12 mouse cellular contexts compared by ENCODE assay signal in genomic region chr6:86578396-86578795, GRCm38 (mm10). TPM values are rescaled to one million over a fixed set of nuclear protein-coding genes. Genes with fewer than 3 reads are reported as not detected.
DNase-seq lines count a peak whose midpoint lies in the region; ATAC-seq and TF ChIP-seq lines count a peak whose summit lies in the region.
"Had no signal": no experiment of that assay in that cellular context is flagged by ENCODE, and none has a peak within 500 bp of the region (broad histone marks: within the 10 kb centered on the region; RNA-seq: fewer than 3 reads in every experiment).

No protein-coding gene starts in this region.

- ATAC-seq in hindbrain, postnatal 0 days: no peak
- no peak for ATAC-seq in hindbrain, embryonic 11.5 days (ENCODE audit: low FRiP score)
- ATAC-seq: intestine, postnatal 0 days; midbrain, embryonic 16.5 days had no signal

- H3K9ac ChIP-seq in hindbrain, postnatal 0 days (replicated peaks; ENCODE audit: low read length): no peak overlapping the region
- no peak overlapping the region for H3K9ac ChIP-seq in hindbrain, embryonic 11.5 days (ENCODE audit: low read depth, low read length)
- H3K9ac ChIP-seq: heart, embryonic 12.5 days; limb, embryonic 13.5 days had no signal

- WGBS in hindbrain, postnatal 0 days: 46% methylated on average over 2 of the region's 2 CpGs
- 90% methylated on average over 2 of the region's 2 CpGs for WGBS in hindbrain, embryonic 11.5 days

- peak overlapping the region; percentile 84; the same call in 1 of the 2 replicates for H3K27ac ChIP-seq in hindbrain, postnatal 0 days
- H3K27ac ChIP-seq in hindbrain, embryonic 11.5 days (ENCODE audit: low read depth, low read length): no peak overlapping the region
- H3K27ac ChIP-seq: forebrain, embryonic 10.5 days; limb, embryonic 13.5 days had no signal

- no peaks in the 10 kb centered on the region for H3K27me3 ChIP-seq in hindbrain, postnatal 0 days (ENCODE audit: insufficient read depth, low read length)
- H3K27me3 ChIP-seq in hindbrain, embryonic 11.5 days (ENCODE audit: control insufficient read depth, insufficient read depth, low read length): no peaks in the 10 kb centered on the region
- H3K27me3 ChIP-seq: heart, embryonic 12.5 days; limb, embryonic 13.5 days had no signal

- no peak overlapping the region for H3K4me3 ChIP-seq in hindbrain, postnatal 0 days (ENCODE audit: low read length)
- H3K4me3 ChIP-seq in hindbrain, embryonic 11.5 days (ENCODE audit: low read depth, low read length): no peak overlapping the region
- H3K4me3 ChIP-seq: forebrain, embryonic 10.5 days; heart, embryonic 12.5 days; limb, embryonic 13.5 days had no signal

- no peaks in the 10 kb centered on the region for H3K4me1 ChIP-seq in hindbrain, postnatal 0 days (ENCODE audit: insufficient read depth, low read length)
- H3K4me1 ChIP-seq in hindbrain, embryonic 11.5 days (replicated peaks; ENCODE audit: control insufficient read depth, insufficient read depth, low read length): no peaks in the 10 kb centered on the region

- H3K9me3 ChIP-seq in hindbrain, postnatal 0 days (ENCODE audit: low read length): no peaks in the 10 kb centered on the region
- H3K9me3 ChIP-seq in hindbrain, embryonic 11.5 days (ENCODE audit: control insufficient read depth, low read length): no peaks in the 10 kb centered on the region
- H3K9me3 ChIP-seq: forebrain, embryonic 10.5 days; heart, embryonic 12.5 days; limb, embryonic 13.5 days had no signal

- TF ChIP-seq CTCF in hindbrain, postnatal 0 days (IDR thresholded peaks at IDR 0.05; ENCODE audit: low read depth): no peak

- DNase-seq in hindbrain, postnatal 0 days (ENCODE audit: low spot score): no peak
- DNase-seq in hindbrain, embryonic 11.5 days (ENCODE audit: low spot score): no peak
- peak; percentile 30 for DNase-seq in adrenal gland, postnatal 25 days
- peak; percentile 50 for DNase-seq in gastrocnemius, postnatal 25 days
- peak; percentile 56 for DNase-seq in lung, postnatal 14 days
- no peak for DNase-seq in thymus, postnatal 36 days
- DNase-seq in urinary bladder, postnatal 25 days (ENCODE audit: low spot score): no peak

- no peaks in the 10 kb centered on the region for H3K36me3 ChIP-seq in hindbrain, postnatal 0 days (ENCODE audit: insufficient read depth, low read length)
- H3K36me3 ChIP-seq in hindbrain, embryonic 11.5 days (ENCODE audit: control insufficient read depth, insufficient read depth, low read length): no peaks in the 10 kb centered on the region
- H3K36me3 ChIP-seq: forebrain, embryonic 10.5 days; heart, embryonic 12.5 days; limb, embryonic 13.5 days had no signal

- H3K4me2 ChIP-seq in hindbrain, postnatal 0 days (ENCODE audit: low read depth, low read length): no peak overlapping the region
- no peak overlapping the region for H3K4me2 ChIP-seq in hindbrain, embryonic 11.5 days (replicated peaks; ENCODE audit: low read depth, low read length)
- H3K4me2 ChIP-seq: heart, embryonic 12.5 days; limb, embryonic 13.5 days had no signal

RNA-seq across cellular contexts. Expression of gene Asprv1, which starts 49.6 kb away (rescaled TPM):
- total RNA-seq in hindbrain, postnatal 0 days (2014; rRNA removed): 0.22 and 0.73 TPM in 2 replicates
- 0.99 and 1.0 TPM in 2 replicates for polyA plus RNA-seq in hindbrain, postnatal 0 days (2015; fragmentation: Nextera tagmentation; extraction: Ambion mirVana)
- polyA plus RNA-seq in hindbrain, embryonic 11.5 days (2014; fragmentation: Nextera tagmentation; extraction: Ambion mirVana): 0.25 and 0.88 TPM in 2 replicates
- not detected in 2 replicates for total RNA-seq in adrenal gland, postnatal 25 days (2021)
- not detected for total RNA-seq in gastrocnemius, postnatal 25 days (2021)

RNA-seq across cellular contexts. Expression of gene Pcbp1, which starts 52.3 kb away (rescaled TPM):
- total RNA-seq in hindbrain, postnatal 0 days (2014; rRNA removed): 61.7 and 71.3 TPM in 2 replicates
- 300 and 303 TPM in 2 replicates for polyA plus RNA-seq in hindbrain, postnatal 0 days (2015; fragmentation: Nextera tagmentation; extraction: Ambion mirVana)
- polyA plus RNA-seq in hindbrain, embryonic 11.5 days (2014; fragmentation: Nextera tagmentation; extraction: Ambion mirVana): 382 and 432 TPM in 2 replicates
- 296 and 313 TPM in 2 replicates for total RNA-seq in adrenal gland, postnatal 25 days (2021)
- 100 to 1,000 TPM in 1 of 2 experiments, 10 to 100 TPM in 1; 99.7 to 116 TPM for total RNA-seq in gastrocnemius, postnatal 25 days (2021)

Comparison
In these comparisons a context has a peak if more than half of its experiments do, and no peak if none do; other contexts are left out.
1. DNase-seq: peak in adrenal gland, postnatal 25 days (single experiment), gastrocnemius, postnatal 25 days (single experiment) and lung, postnatal 14 days (single experiment); none in hindbrain, postnatal 0 days (single experiment), hindbrain, embryonic 11.5 days (single experiment), thymus, postnatal 36 days (0 of 2) and urinary bladder, postnatal 25 days (single experiment).